Mouse (Mus musculus): ENCODE measurements around the gene Impdh2.
A peak's percentile ranks its signal among the peaks of the same experiment; 100 is the strongest.

The Impdh2 gene

GRCm38 (mm10) chr9:108560227-108560841, at the start of gene Impdh2:
Gene Impdh2, plus strand, starts transcription at chr9:108560286.
- DNase-seq (ENCODE audit: low spot score in 2 of 2): peak; percentile 94 to 96

- peak; percentile 93 to 96 for DNase-seq (ENCODE audit: low spot score in 2 of 2)
Observed at GRCm38 (mm10) chr9:108516380-108517251, 43.5 kb upstream of the Impdh2 start, which contains the start of gene Qrich1. Gene Qrich1, plus strand, starts transcription at chr9:108516806.

DNA sequence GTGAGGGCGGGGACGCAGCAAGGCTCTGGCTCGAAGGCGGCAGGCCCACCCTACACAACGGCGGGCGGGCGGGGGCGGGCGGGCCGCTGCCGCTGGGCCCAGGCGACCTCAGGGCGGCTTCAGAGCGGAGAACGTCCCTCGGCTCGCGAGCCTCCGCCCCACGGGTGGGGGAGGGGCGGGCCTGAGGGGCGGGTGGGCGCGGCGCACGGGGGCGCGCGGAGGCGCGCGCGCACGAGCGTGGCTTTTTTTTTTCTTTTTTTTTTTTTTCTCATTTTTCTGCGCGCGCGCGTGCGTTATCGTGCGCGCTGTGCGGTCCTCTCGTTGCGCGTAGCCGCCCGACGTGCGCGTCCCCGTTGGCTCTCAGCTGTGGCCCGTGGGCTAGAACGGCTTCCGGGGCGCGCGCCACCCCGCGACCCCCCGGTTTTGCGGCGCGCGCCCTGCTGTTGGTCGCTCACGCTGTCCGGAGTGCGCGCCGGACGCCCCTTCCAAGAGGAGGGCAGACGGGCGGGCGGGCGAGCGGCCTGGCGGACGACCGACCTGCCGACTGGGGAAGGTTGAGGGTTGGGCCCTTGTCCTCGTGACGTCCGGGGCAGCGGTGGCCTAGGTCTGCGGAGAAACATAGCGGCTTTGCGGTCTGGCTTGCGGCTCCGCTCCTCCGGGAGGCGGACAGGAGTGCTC, 42.7 kb upstream of the Impdh2 start:
- DNase-seq (ENCODE audit: low spot score in 2 of 2): peak; percentile 83

DNA sequence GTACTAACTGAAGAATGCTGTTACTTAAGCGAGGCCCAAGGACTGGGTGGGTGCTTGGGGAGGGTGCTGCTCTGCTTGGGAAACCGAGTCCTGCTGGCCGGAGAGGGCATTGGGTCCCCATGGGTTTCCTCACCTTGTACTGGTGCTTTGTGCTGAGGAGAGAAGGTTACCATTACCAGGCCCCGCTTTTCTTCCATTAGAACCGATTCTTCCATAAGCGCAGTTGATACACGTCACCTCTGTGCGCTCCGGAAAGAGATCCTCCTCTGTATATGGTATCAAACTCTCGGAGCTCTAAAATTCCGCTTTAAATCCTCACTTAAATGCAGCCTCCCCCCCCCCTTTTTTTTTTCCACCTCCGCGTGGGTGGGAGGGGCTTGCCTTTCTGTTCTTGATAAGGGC, 42.2 kb upstream of the Impdh2 start:
- DNase-seq (ENCODE audit: low spot score in 2 of 2): peak in 1 of 2 experiments; percentile 31

GRCm38 (mm10) chr9:108521604-108522003, 38.5 kb upstream of the Impdh2 start:
- no peak for DNase-seq (ENCODE audit: low spot score in 2 of 2)

- no peak for DNase-seq (ENCODE audit: low spot score in 2 of 2)
Observed at GRCm38 (mm10) chr9:108523341-108523740, 36.7 kb upstream of the Impdh2 start.

DNA sequence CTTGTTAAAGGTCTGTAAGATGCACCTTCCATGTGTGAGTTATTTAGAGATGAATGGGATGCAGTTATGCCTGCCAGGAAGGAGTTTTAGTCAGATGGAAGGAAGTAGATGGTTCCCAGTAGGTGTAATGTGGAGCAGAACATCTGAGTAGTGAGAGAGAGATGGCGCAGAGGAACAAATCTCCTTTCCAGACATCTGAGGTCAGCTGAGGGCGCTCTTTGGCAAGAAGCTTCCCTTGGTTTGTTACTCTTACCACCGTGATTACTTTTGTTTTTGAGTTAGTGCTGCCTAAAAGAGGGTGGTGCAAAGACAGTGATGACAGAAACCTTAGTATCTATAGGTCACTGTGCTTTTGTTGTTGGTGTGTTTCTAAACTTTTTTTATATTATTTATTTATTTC, 34.7 kb upstream of the Impdh2 start:
- no peak for DNase-seq (ENCODE audit: low spot score in 2 of 2)

DNA sequence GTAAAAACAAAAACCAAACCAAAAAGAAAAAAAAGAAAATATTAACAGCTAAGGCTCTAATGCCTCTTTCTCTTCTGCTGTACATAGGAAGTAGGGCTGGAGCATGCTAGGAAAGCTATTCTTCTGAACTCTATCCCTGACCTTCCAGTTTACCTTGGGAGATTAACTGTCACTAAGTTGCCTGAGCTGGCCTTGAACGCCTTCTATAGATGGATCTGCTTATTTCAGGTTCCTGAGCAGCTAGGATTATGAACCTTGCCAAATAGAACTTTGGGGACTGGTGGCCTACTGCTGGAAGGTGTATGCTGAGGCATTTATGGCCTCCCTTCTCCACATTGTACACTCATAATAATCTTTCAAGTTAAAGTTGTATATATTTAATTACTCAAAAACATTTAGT, 29.1 kb upstream of the Impdh2 start:
- DNase-seq (ENCODE audit: low spot score in 2 of 2): no peak

- DNase-seq (ENCODE audit: low spot score in 2 of 2): no peak
Observed at GRCm38 (mm10) chr9:108531496-108531895, 28.6 kb upstream of the Impdh2 start.

- no peak for DNase-seq (ENCODE audit: low spot score in 2 of 2)
Observed at GRCm38 (mm10) chr9:108540846-108541245, 19.2 kb upstream of the Impdh2 start.

DNA sequence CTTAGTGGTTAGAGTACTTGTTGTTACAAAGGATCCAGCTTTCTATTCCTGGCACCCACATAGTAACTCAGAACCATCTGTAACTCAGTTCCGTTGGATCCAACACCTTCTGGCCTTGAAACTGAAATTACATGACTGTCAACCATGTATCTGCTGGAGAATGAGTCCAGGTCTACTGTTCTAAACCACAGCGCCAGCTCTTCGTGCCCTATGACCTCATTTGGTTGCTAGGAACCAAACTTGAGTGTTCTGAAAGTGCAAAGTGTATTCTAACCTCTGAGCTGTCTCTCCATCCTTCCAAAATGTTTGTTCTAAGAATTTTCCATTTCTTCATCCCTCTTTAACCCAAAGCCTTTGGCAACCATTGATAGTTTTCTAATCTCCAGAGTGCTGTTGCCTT, 14.1 kb upstream of the Impdh2 start:
- no peak for DNase-seq (ENCODE audit: low spot score in 2 of 2)

GRCm38 (mm10) chr9:108546875-108547274, 13.2 kb upstream of the Impdh2 start:
- DNase-seq (ENCODE audit: low spot score in 2 of 2): no peak

DNA sequence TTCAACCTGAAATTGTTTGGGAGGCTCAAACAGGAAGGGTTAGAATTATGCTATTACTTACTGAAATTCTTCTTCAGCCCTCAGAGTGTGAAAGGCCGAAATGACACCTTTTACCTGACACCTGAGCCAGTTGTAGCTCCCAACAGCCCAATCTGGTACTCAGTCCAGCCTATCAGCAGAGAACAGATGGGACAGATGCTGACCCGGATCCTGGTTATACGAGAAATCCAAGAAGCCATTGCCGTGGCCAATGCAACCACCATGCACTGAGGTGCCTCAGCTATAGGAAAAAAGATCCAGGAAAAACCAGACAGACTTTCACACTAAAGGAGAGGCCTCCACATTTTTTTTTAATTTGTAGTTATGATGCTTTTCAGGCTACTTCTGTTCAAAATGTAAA, 917 bp upstream of the Impdh2 start:
- DNase-seq (ENCODE audit: low spot score in 2 of 2): no peak

GRCm38 (mm10) chr9:108563671-108564070, 3.6 kb downstream of the Impdh2 start:
- no peak for DNase-seq (ENCODE audit: low spot score in 2 of 2)

DNA sequence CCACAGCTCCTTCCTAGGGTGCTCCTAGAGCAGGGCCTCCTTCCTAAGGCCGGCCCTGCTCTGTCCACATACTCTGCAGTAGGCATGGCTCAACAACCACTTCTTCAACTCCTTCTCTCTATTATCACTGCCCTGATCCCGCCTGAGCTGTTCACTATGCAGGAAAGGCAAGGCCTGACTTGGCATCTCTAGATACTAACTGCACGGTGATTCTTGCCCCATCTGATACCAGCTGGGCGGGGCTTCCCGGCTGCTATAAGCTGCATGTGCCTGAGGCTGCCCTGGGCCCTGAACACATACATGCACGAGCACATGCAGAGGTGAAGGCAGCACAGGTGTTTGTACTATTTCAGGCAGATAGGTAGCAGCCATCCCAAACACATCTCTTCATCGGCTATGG, 4.0 kb downstream of the Impdh2 start:
- DNase-seq (ENCODE audit: low spot score in 2 of 2): no peak

- no peak for DNase-seq (ENCODE audit: low spot score in 2 of 2)
Observed at GRCm38 (mm10) chr9:108565881-108566814, 6.1 kb downstream of the Impdh2 start.

DNA sequence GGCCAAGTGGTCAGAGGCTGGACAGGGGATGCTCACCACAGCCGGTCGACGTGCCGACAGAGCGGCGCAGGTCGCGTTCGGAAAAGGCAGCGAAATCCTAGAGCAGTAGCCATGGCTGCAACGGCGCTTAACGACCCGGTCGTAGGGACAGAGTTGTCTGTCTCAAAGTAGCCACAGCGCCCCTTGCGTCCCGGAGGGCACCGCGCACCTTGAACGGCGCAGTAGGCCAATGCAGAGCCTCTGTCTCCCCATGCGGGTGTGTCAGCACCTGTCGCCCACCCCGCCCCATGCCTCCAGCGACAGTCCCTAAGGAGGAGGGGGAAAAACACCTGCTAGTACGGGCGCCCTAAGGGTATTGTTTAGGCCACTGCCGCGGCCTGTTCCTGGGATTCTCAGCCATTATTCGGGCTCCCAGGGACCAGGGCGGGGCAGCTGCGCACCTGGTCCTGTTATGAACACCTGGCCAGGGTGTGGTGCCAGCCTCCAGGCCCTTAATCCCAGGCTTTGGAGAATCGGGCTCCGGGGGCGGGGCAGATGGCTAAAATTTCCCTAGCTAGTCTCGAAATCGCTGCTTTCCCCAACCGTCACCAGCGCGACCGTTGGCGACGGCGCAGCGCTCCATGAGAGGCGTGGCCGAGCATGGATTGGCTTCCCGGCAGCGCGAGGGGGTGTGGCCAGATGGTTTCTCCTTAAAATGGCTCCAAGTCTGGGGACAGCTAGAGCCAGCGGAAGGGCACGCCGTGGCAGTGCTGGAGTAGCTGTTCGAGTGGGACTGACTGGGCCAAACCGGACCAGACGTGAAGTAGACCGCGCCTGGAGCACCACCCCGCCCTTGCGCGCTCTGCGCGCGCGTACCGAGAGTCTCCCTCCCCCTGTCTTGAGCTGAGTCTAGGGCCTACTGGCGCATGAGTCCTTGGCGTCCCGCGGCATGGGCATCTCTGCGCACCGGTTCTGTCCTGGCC, 7.0 kb downstream of the Impdh2 start, which contains the start of gene Ndufaf3:
Ndufaf3 (minus strand) TSS at position 620 of the 962 bp plus-strand sequence.
- peak; percentile 94 to 96 for DNase-seq (ENCODE audit: low spot score in 2 of 2)

- DNase-seq (ENCODE audit: low spot score in 2 of 2): peak; percentile 32 to 49
Observed at GRCm38 (mm10) chr9:108567931-108568419, 7.9 kb downstream of the Impdh2 start.

GRCm38 (mm10) chr9:108568511-108568921, 8.4 kb downstream of the Impdh2 start:
- DNase-seq (ENCODE audit: low spot score in 2 of 2): peak; percentile 42 to 58
